In genomic region chr13:55923505-55924136, GRCm38 (mm10) we compare ENCODE assay signal across 8 mouse cellular contexts.
A peak's percentile ranks its signal among the peaks of the same experiment; 100 is the strongest.
DNase-seq lines count a peak whose midpoint lies in the region; ATAC-seq and TF ChIP-seq lines count a peak whose summit lies in the region.

No protein-coding gene starts in this region.

- no peaks in the 10 kb centered on the region for H3K9me3 ChIP-seq in intestine, embryonic 14.5 days (ENCODE audit: control insufficient read depth, low read length)

- H3K27me3 ChIP-seq in intestine, embryonic 14.5 days (replicated peaks; ENCODE audit: control insufficient read depth, insufficient read depth, low read length), result peaks cover 17% of the 10 kb centered on the region; the same call in 1 of the 2 replicates

- no peak for TF ChIP-seq POLR2A in lung, adult 2 months (IDR thresholded peaks at IDR 0.05; ENCODE audit: borderline replicate concordance, extremely low read depth, low read depth, low read length)

- H3K4me1 ChIP-seq in intestine, embryonic 14.5 days (replicated peaks; ENCODE audit: control insufficient read depth, insufficient read depth, low read length), result peaks cover 19% of the 10 kb centered on the region
- H3K4me1 ChIP-seq in lung, adult 2 months (ENCODE audit: control insufficient read depth, insufficient read depth, low read length), result no peaks in the 10 kb centered on the region

- intact Hi-C loops in gastrocnemius, postnatal 36 days (cut with DNase I), result no loop called here

- no peak overlapping the region for H3K9ac ChIP-seq in intestine, embryonic 14.5 days (ENCODE audit: low read length)

- TF ChIP-seq CTCF in lung, adult 2 months (IDR thresholded peaks at IDR 0.05; ENCODE audit: insufficient read depth, low read length), result no peak

- peak; percentile 81 for ATAC-seq in intestine, embryonic 14.5 days (replicated peaks; ENCODE audit: low FRiP score, low TSS enrichment, low read depth)
- no peak for ATAC-seq in erythroid progenitor cell, adult 5-6 weeks (replicated peaks; ENCODE audit: low FRiP score, poor library complexity, severe bottlenecking)

- peak overlapping the region; percentile 36 for H3K4me2 ChIP-seq in intestine, embryonic 14.5 days (ENCODE audit: low read length)

- no peak overlapping the region for H3K27ac ChIP-seq in intestine, embryonic 14.5 days (ENCODE audit: low read depth)

- peak; percentile 11 for DNase-seq in gastrocnemius, adult 18-20 months (ENCODE audit: low spot score)
- DNase-seq in gastrocnemius, postnatal 36 days, result no peak
- DNase-seq in R1 (ENCODE audit: low read depth, low spot score), result peak; percentile 56
- peak; percentile 71 for DNase-seq in intestine, embryonic 14.5 days (ENCODE audit: low spot score)
- peak; percentile 9 for DNase-seq in lung, adult 2 months
- no peak for DNase-seq in spleen, postnatal 4 days (ENCODE audit: low spot score in 2 of 2)
- DNase-seq in B cell, adult 2 months, result no peak

- H3K36me3 ChIP-seq in intestine, embryonic 14.5 days (ENCODE audit: control insufficient read depth, insufficient read depth, low read length), result no peaks in the 10 kb centered on the region

- 0 out of 2 replicates have a peak overlapping the region, but pooled peaks have one; percentile 1 for H3K4me3 ChIP-seq in intestine, embryonic 14.5 days (ENCODE audit: low read depth, low read length)
- no peak overlapping the region for H3K4me3 ChIP-seq in lung, adult 2 months (replicated peaks; ENCODE audit: extremely low read depth, low read depth, low read length)

- 11% methylated on average over 7 of the region's 7 CpGs for WGBS in intestine, embryonic 14.5 days
- WGBS in lung, adult 2 months, result 17% methylated on average over 7 of the region's 7 CpGs

Comparison
In these comparisons a context has a peak if more than half of its experiments do, and no peak if none do; other contexts are left out.
1. DNase-seq: peak in gastrocnemius, adult 18-20 months (single experiment), R1 (single experiment), intestine, embryonic 14.5 days (single experiment) and lung, adult 2 months (single experiment); none in gastrocnemius, postnatal 36 days (0 of 2), spleen, postnatal 4 days (0 of 2) and B cell, adult 2 months (0 of 2).